Comparison of ENCODE assay signal across 22 mouse cellular contexts in the genomic region with DNA sequence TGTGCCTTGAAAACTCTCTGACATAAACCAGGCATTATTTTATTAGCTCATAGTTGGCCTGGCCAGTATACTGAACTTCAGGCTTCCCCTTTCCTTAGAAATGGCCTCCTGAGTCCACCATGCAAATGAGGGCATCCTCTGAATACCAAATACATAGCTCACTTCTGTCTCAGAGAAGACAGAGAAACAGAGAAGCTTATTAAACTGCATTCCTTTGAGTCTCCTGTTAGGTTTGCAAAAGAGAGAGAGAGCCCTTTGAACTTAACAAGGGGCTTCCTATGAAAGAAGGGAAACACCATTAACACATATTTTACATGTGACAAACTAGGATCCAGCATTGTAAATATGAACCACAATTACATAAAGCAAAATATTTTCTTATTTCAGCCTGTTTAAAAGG.
"Had no signal": no experiment of that assay in that cellular context is flagged by ENCODE, and none has a peak within 500 bp of the region (broad histone marks: within the 10 kb centered on the region; RNA-seq: fewer than 3 reads in every experiment).

No protein-coding gene starts in this region.

- ATAC-seq: intestine, embryonic 16.5 days; liver, postnatal 0 days; lung, postnatal 0 days had no signal

- H3K9ac ChIP-seq: limb, embryonic 12.5 days; limb, embryonic 15.5 days; liver, embryonic 14.5 days; liver, postnatal 0 days; lung, embryonic 14.5 days; neural tube, embryonic 13.5 days; stomach, embryonic 15.5 days had no signal

- DNase-seq: kidney, adult 18-20 months; kidney, adult 9 months; kidney, postnatal 14 days; layer of hippocampus, adult 9-11 months; left cerebral cortex, postnatal 4 days; liver, postnatal 0 days; lung, embryonic 14.5 days; retina, postnatal 1 day; right cerebral cortex, postnatal 25 days; spleen, adult 18-20 months; thymus, postnatal 25 days had no signal

- H3K27ac ChIP-seq: layer of hippocampus, adult 2 months; limb, embryonic 12.5 days; limb, embryonic 15.5 days; liver, embryonic 14.5 days; macrophage; neural tube, embryonic 13.5 days; stomach, embryonic 15.5 days had no signal

- H3K4me2 ChIP-seq: limb, embryonic 12.5 days; limb, embryonic 15.5 days; liver, embryonic 11.5 days; lung, embryonic 14.5 days; neural tube, embryonic 13.5 days; stomach, embryonic 15.5 days had no signal

- H3K9me3 ChIP-seq: limb, embryonic 12.5 days; limb, embryonic 15.5 days; neural tube, embryonic 13.5 days; stomach, embryonic 15.5 days had no signal

- H3K36me3 ChIP-seq: limb, embryonic 12.5 days; limb, embryonic 15.5 days; neural tube, embryonic 13.5 days; stomach, embryonic 15.5 days had no signal

- H3K27me3 ChIP-seq: limb, embryonic 12.5 days; limb, embryonic 15.5 days; neural tube, embryonic 13.5 days; stomach, embryonic 15.5 days had no signal

- H3K4me3 ChIP-seq: layer of hippocampus, adult 2 months; limb, embryonic 12.5 days; limb, embryonic 15.5 days; myocyte; neural tube, embryonic 13.5 days; stomach, embryonic 15.5 days had no signal

- H3K4me1 ChIP-seq: limb, embryonic 15.5 days; stomach, embryonic 15.5 days had no signal
